ENCODE assay signal across 8 mouse cellular contexts in genomic region chr14:111675211-111676165, GRCm38 (mm10). TPM values are rescaled to one million over a fixed set of nuclear protein-coding genes. Genes with fewer than 3 reads are reported as not detected.
DNase-seq lines count a peak whose midpoint lies in the region; ATAC-seq and TF ChIP-seq lines count a peak whose summit lies in the region.

No protein-coding gene starts in this region.

- peak overlapping the region; percentile 34; the same call in 1 of the 2 replicates for H3K9ac ChIP-seq in liver, postnatal 0 days (replicated peaks)
- H3K9ac ChIP-seq in stomach, embryonic 16.5 days (ENCODE audit: low read length): peak overlapping the region; percentile 79

- peaks cover 15% of the 10 kb centered on the region for H3K27me3 ChIP-seq in spleen, adult 2 months (ENCODE audit: control insufficient read depth, insufficient read depth, low read length)
- H3K27me3 ChIP-seq in liver, postnatal 0 days (ENCODE audit: insufficient read depth, low read length): peaks cover 56% of the 10 kb centered on the region
- H3K27me3 ChIP-seq in stomach, embryonic 16.5 days (ENCODE audit: control insufficient read depth, insufficient read depth, low read length): peaks cover 11% of the 10 kb centered on the region; the same call in 1 of the 2 replicates

- peak overlapping the region; percentile 27; the same call in 1 of the 2 replicates for H3K4me3 ChIP-seq in spleen, adult 2 months (ENCODE audit: extremely low read depth, insufficient read depth, insufficient read length)
- H3K4me3 ChIP-seq in liver, postnatal 0 days (ENCODE audit: low read depth, low read length): peak overlapping the region; percentile 47
- peak overlapping the region; percentile 68 for H3K4me3 ChIP-seq in stomach, embryonic 16.5 days (replicated peaks; ENCODE audit: low read length)

- TF ChIP-seq CTCF in spleen, adult 2 months (IDR thresholded peaks at IDR 0.05; ENCODE audit: extremely low read depth, insufficient read depth, insufficient read length, insufficient replicate concordance): no peak
- no peak for TF ChIP-seq CTCF in liver, postnatal 0 days (IDR thresholded peaks at IDR 0.05; ENCODE audit: low read depth)

- peak overlapping the region; percentile 83 for H3K4me2 ChIP-seq in liver, postnatal 0 days (ENCODE audit: low read depth, low read length)
- H3K4me2 ChIP-seq in stomach, embryonic 16.5 days (ENCODE audit: low read depth, low read length): peak overlapping the region; percentile 98

- 2% methylated on average over 76 of the region's 94 CpGs for WGBS in spleen, adult 2 months
- 2% methylated on average over 74 of the region's 94 CpGs for WGBS in liver, postnatal 0 days (ENCODE audit: insufficient replicate concordance)
- under 1% methylated on average over 81 of the region's 94 CpGs for WGBS in stomach, embryonic 16.5 days

- no peak for TF ChIP-seq EP300 in liver, postnatal 0 days (IDR thresholded peaks at IDR 0.05; ENCODE audit: low read depth)

- H3K9me3 ChIP-seq in liver, postnatal 0 days (ENCODE audit: low read length): no peaks in the 10 kb centered on the region
- no peaks in the 10 kb centered on the region for H3K9me3 ChIP-seq in stomach, embryonic 16.5 days (replicated peaks; ENCODE audit: control insufficient read depth, low read length)

- H3K4me1 ChIP-seq in spleen, adult 2 months (ENCODE audit: control insufficient read depth, insufficient read depth, insufficient read length): no peaks in the 10 kb centered on the region; the same call in 1 of the 2 replicates
- peaks cover 10% of the 10 kb centered on the region for H3K4me1 ChIP-seq in liver, postnatal 0 days (ENCODE audit: insufficient read depth)
- peaks cover under 1% of the 10 kb centered on the region for H3K4me1 ChIP-seq in stomach, embryonic 16.5 days (ENCODE audit: control insufficient read depth, insufficient read depth, low read length)

- no peak for TF ChIP-seq POLR2A in spleen, adult 2 months (IDR thresholded peaks at IDR 0.05; ENCODE audit: low read depth, low read length)

- no peak overlapping the region for H3K27ac ChIP-seq in spleen, adult 2 months (ENCODE audit: insufficient read depth, low read length)
- H3K27ac ChIP-seq in liver, postnatal 0 days (ENCODE audit: low read depth): no peak overlapping the region
- H3K27ac ChIP-seq in stomach, embryonic 16.5 days (ENCODE audit: low read length): peak overlapping the region; percentile 55

- ATAC-seq in liver, postnatal 0 days: peak; percentile 33
- peak; percentile 72 for ATAC-seq in stomach, embryonic 16.5 days (ENCODE audit: insufficient read depth, low FRiP score)

- no peak for DNase-seq in spleen, adult 2 months (ENCODE audit: low read depth in 1 of 2, low spot score in 2 of 2)
- DNase-seq in spleen, adult 12 weeks (ENCODE audit: low spot score): no peak
- peak; percentile 54 to 72 for DNase-seq in cerebellum, postnatal 4 days (ENCODE audit: low spot score in 2 of 2)
- peak; percentile 14 for DNase-seq in gastrocnemius, postnatal 25 days
- DNase-seq in layer of hippocampus, adult 18-20 months (ENCODE audit: low spot score in 2 of 2): peak; percentile 41 to 66
- DNase-seq in liver, postnatal 0 days: peak; percentile 22
- DNase-seq in ovary, postnatal 14 days (ENCODE audit: low spot score): no peak

- no peaks in the 10 kb centered on the region for H3K36me3 ChIP-seq in spleen, adult 2 months (ENCODE audit: control insufficient read depth, insufficient read depth, low read length)
- H3K36me3 ChIP-seq in liver, postnatal 0 days (replicated peaks; ENCODE audit: insufficient read depth, low read length): no peaks in the 10 kb centered on the region
- H3K36me3 ChIP-seq in stomach, embryonic 16.5 days (ENCODE audit: control insufficient read depth, insufficient read depth, low read length): no peaks in the 10 kb centered on the region

RNA-seq across cellular contexts. Expression of gene Slitrk5, which starts 0.6 kb away (rescaled TPM):
- polyA plus RNA-seq in spleen, adult 2 months (2012; rRNA removed): 0.07 and 0.08 TPM in 2 replicates
- total RNA-seq in gastrocnemius, postnatal 25 days (2021): under 1 TPM; 0.18 to 0.19 TPM
- 10 to 100 TPM; 90.7 to 97.8 TPM for total RNA-seq in layer of hippocampus, adult 18-20 months (2021)
- not detected in 2 replicates for polyA plus RNA-seq in liver, postnatal 0 days (2015; fragmentation: Nextera tagmentation; extraction: Ambion mirVana)
- 3.8 and 4.0 TPM in 2 replicates for polyA plus RNA-seq in stomach, embryonic 16.5 days (2015; fragmentation: Nextera tagmentation; extraction: Ambion mirVana)

Comparison
In these comparisons a context has a peak if more than half of its experiments do, and no peak if none do; other contexts are left out.
1. DNase-seq: peak in cerebellum, postnatal 4 days (2 of 2), gastrocnemius, postnatal 25 days (single experiment), layer of hippocampus, adult 18-20 months (2 of 2) and liver, postnatal 0 days (single experiment); none in spleen, adult 2 months (0 of 2), spleen, adult 12 weeks (single experiment) and ovary, postnatal 14 days (single experiment).
2. Peak in every context shown above with its lines, with median percentiles within 50 percentile points of each other: H3K4me3 ChIP-seq.